36 mouse cellular contexts compared by ENCODE assay signal in the genomic region with DNA sequence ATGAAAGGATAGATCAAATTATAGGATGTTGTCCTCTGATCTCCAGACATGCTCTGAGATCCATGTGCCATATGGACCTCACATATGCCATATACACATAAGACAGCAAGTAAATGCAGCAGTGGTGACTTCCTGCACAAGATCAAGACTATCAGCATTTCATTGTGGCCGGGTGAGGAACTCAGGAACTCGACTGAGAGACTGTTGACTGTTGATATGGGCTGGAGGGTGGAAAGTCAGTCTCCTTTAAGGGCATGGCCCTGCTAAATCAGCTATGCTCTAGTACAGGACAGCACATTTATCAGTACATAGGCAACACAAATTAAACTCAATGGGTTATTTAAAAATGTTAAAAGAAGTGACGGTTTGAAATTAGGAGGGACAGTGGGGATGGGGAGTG. TPM values are rescaled to one million over a fixed set of nuclear protein-coding genes. Genes with fewer than 3 reads are reported as not detected.
A peak's percentile ranks its signal among the peaks of the same experiment; 100 is the strongest.
DNase-seq lines count a peak whose midpoint lies in the region; ATAC-seq lines count a peak whose summit lies in the region.
"Had no signal": no experiment of that assay in that cellular context is flagged by ENCODE, and none has a peak within 500 bp of the region (broad histone marks: within the 10 kb centered on the region; RNA-seq: fewer than 3 reads in every experiment).

No protein-coding gene starts in this region.

- no peaks in the 10 kb centered on the region for H3K9me3 ChIP-seq in liver, embryonic 11.5 days (ENCODE audit: control insufficient read depth, low read length)
- H3K9me3 ChIP-seq in liver, embryonic 15.5 days (replicated peaks): no peaks in the 10 kb centered on the region
- H3K9me3 ChIP-seq: embryonic facial prominence, embryonic 10.5 days; embryonic facial prominence, embryonic 13.5 days; forebrain, embryonic 12.5 days; forebrain, embryonic 15.5 days; G1E; heart, embryonic 10.5 days; heart, embryonic 13.5 days; hindbrain, embryonic 12.5 days; hindbrain, embryonic 15.5 days had no signal

- H3K36me3 ChIP-seq in liver, embryonic 11.5 days (ENCODE audit: control insufficient read depth, insufficient read depth, low read length): no peaks in the 10 kb centered on the region
- H3K36me3 ChIP-seq in liver, embryonic 15.5 days (replicated peaks): no peaks in the 10 kb centered on the region
- H3K36me3 ChIP-seq: embryonic facial prominence, embryonic 10.5 days; embryonic facial prominence, embryonic 13.5 days; forebrain, embryonic 12.5 days; forebrain, embryonic 15.5 days; G1E; heart, embryonic 10.5 days; heart, embryonic 13.5 days; hindbrain, embryonic 12.5 days; hindbrain, embryonic 15.5 days had no signal

- peak; percentile 57; the same call in 1 of the 2 replicates for ATAC-seq in liver, embryonic 11.5 days (replicated peaks; ENCODE audit: low FRiP score)
- ATAC-seq in hematopoietic stem cell, adult 5-6 weeks (replicated peaks in 1 of 2; ENCODE audit: insufficient read depth in 1 of 2, low FRiP score in 2 of 2, low TSS enrichment in 1 of 2, low read depth in 1 of 2, poor library complexity in 2 of 2, severe bottlenecking in 2 of 2): peak; percentile 58 to 59; a peak in 3 of 4 replicates
- 0 out of 2 replicates have a peak, but pooled peaks have one; percentile 37 for ATAC-seq in liver, embryonic 15.5 days (ENCODE audit: insufficient read depth)
- peak; percentile 92 for ATAC-seq in megakaryocyte-erythroid progenitor cell, adult 5-6 weeks (replicated peaks; ENCODE audit: low FRiP score, low TSS enrichment, poor library complexity, severe bottlenecking)
- no peak for ATAC-seq in activated CD4-positive, CD25-positive, alpha-beta regulatory T cell, adult 4 months
- ATAC-seq: forebrain, embryonic 15.5 days; Patski had no signal

- no peak overlapping the region for H3K9ac ChIP-seq in liver, embryonic 11.5 days (ENCODE audit: low read depth, low read length)
- no peak overlapping the region for H3K9ac ChIP-seq in liver, embryonic 15.5 days
- H3K9ac ChIP-seq: embryonic facial prominence, embryonic 13.5 days; forebrain, embryonic 12.5 days; forebrain, embryonic 15.5 days; heart, embryonic 13.5 days; hindbrain, embryonic 12.5 days; hindbrain, embryonic 15.5 days had no signal

- H3K4me3 ChIP-seq in liver, embryonic 11.5 days (ENCODE audit: low read depth, low read length): no peak overlapping the region
- H3K4me3 ChIP-seq in liver, embryonic 15.5 days (replicated peaks): no peak overlapping the region
- H3K4me3 ChIP-seq: embryonic facial prominence, embryonic 10.5 days; embryonic facial prominence, embryonic 13.5 days; erythroblast, embryonic 14.5 days; forebrain, embryonic 12.5 days; forebrain, embryonic 15.5 days; heart, embryonic 10.5 days; heart, embryonic 13.5 days; hindbrain, embryonic 12.5 days; hindbrain, embryonic 15.5 days had no signal

- no peaks in the 10 kb centered on the region for H3K4me1 ChIP-seq in liver, embryonic 11.5 days (replicated peaks; ENCODE audit: control insufficient read depth, insufficient read depth, low read length)
- H3K4me1 ChIP-seq in liver, embryonic 15.5 days (replicated peaks): no peaks in the 10 kb centered on the region
- H3K4me1 ChIP-seq: embryonic facial prominence, embryonic 10.5 days; embryonic facial prominence, embryonic 13.5 days; forebrain, embryonic 12.5 days; forebrain, embryonic 15.5 days; heart, embryonic 10.5 days; heart, embryonic 13.5 days; hindbrain, embryonic 12.5 days; hindbrain, embryonic 15.5 days had no signal

- H3K4me2 ChIP-seq in liver, embryonic 11.5 days: no peak overlapping the region
- H3K4me2 ChIP-seq in liver, embryonic 15.5 days: no peak overlapping the region
- H3K4me2 ChIP-seq: embryonic facial prominence, embryonic 13.5 days; forebrain, embryonic 12.5 days; forebrain, embryonic 15.5 days; heart, embryonic 13.5 days; hindbrain, embryonic 12.5 days; hindbrain, embryonic 15.5 days had no signal

- 53% methylated on average over 3 of the region's 3 CpGs for WGBS in liver, embryonic 11.5 days
- 13% methylated on average over 3 of the region's 3 CpGs for WGBS in liver, embryonic 15.5 days (ENCODE audit: insufficient replicate concordance)

- H3K27me3 ChIP-seq in liver, embryonic 11.5 days (replicated peaks; ENCODE audit: control insufficient read depth, insufficient read depth, low read length): no peaks in the 10 kb centered on the region
- no peaks in the 10 kb centered on the region for H3K27me3 ChIP-seq in liver, embryonic 15.5 days
- H3K27me3 ChIP-seq: CH12.LX; embryonic facial prominence, embryonic 13.5 days; forebrain, embryonic 12.5 days; forebrain, embryonic 15.5 days; heart, embryonic 13.5 days; hindbrain, embryonic 12.5 days; hindbrain, embryonic 15.5 days had no signal

- no peak overlapping the region for H3K27ac ChIP-seq in liver, embryonic 11.5 days (ENCODE audit: low read depth, low read length)
- H3K27ac ChIP-seq in liver, embryonic 15.5 days (replicated peaks): no peak overlapping the region
- H3K27ac ChIP-seq: embryonic facial prominence, embryonic 10.5 days; embryonic facial prominence, embryonic 13.5 days; forebrain, embryonic 12.5 days; forebrain, embryonic 15.5 days; heart, embryonic 10.5 days; heart, embryonic 13.5 days; hindbrain, embryonic 12.5 days; hindbrain, embryonic 15.5 days had no signal

- no peak for DNase-seq in liver, embryonic 11.5 days (ENCODE audit: low spot score)
- DNase-seq in liver (no peak), adipocyte (ENCODE audit: low spot score) (no peak)
- DNase-seq in cerebellum, adult 11 months: no peak
- DNase-seq: adrenal gland, adult 8-10 months; adrenal gland, postnatal 25 days; B cell, adult 2 months; cerebellum, adult 18-20 months; cerebellum, adult 9-10 months; cerebellum, postnatal 14 days; embryo, embryonic 11 days; gastrocnemius, postnatal 25 days; heart, adult 18-20 months; heart, postnatal 14 days; heart, postnatal 4 days had no signal

RNA-seq across cellular contexts. Expression of a gene that starts 38.4 kb away (rescaled TPM):
- polyA plus RNA-seq in liver, embryonic 11.5 days (2014; fragmentation: Nextera tagmentation; extraction: Ambion mirVana): not detected in 2 replicates
- total RNA-seq in hematopoietic stem cell, adult 5-6 weeks (2017): not detected in 2 replicates
- polyA plus RNA-seq in liver, embryonic 15.5 days (2015; fragmentation: Nextera tagmentation; extraction: Ambion mirVana): 0.35 TPM in 1 of 2 replicates, not detected in the other
- not detected in 2 replicates for total RNA-seq in megakaryocyte-erythroid progenitor cell, adult 5-6 weeks (2014; fragmentation: Nextera tagmentation)
- not detected in 2 replicates for total RNA-seq in megakaryocyte-erythroid progenitor cell, adult 5-6 weeks (2017)
- not detected for polyA plus RNA-seq in activated CD4-positive, CD25-positive, alpha-beta regulatory T cell, adult 4 months (2017; shearing (Covaris generic))
- total RNA-seq: adrenal gland, adult 8-10 months; adrenal gland, postnatal 25 days; CH12.LX; gastrocnemius, adult 8-10 months; gastrocnemius, postnatal 25 days; heart, adult 18-20 months; heart, postnatal 14 days; heart, postnatal 4 days had no signal
- polyA plus RNA-seq: brain, embryonic 14.5 days; cortical plate, adult 2 months; embryonic facial prominence, embryonic 10.5 days; embryonic facial prominence, embryonic 13.5 days; erythroblast, embryonic 14.5 days; forebrain, embryonic 12.5 days; forebrain, embryonic 15.5 days; G1E; gonadal fat pad, adult 2 months; heart, embryonic 10.5 days; heart, embryonic 13.5 days; heart, embryonic 16.5 days; hindbrain, embryonic 12.5 days; hindbrain, embryonic 15.5 days; Patski had no signal
